Mouse (Mus musculus): Measurements from ENCODE around the gene Pdia4. TPM values are rescaled to one million over a fixed set of nuclear protein-coding genes. Genes with fewer than 3 reads are reported as not detected.
"Not testable (repeated sequence)": the region's sequence is repeated elsewhere in the genome, so short reads cannot be mapped to it uniquely, and the experiment has no call there.

The Pdia4 gene
- 257 and 265 TPM in 2 replicates for polyA plus RNA-seq (2015; fragmentation: Nextera tagmentation; extraction: Ambion mirVana)

GRCm38 (mm10) chr6:47813257-47813878 is at the start of gene Pdia4:
Pdia4 (minus strand) TSS chr6:47813430.
- peak within 1 kb of the TSS; percentile 51 for H3K9ac ChIP-seq
- ATAC-seq (ENCODE audit: insufficient number of reproducible peaks, low FRiP score, low TSS enrichment, low read depth), result peak; percentile 99
- peak within 1 kb of the TSS; percentile 65 for H3K4me2 ChIP-seq (replicated peaks)
- peaks cover 23% of the 10 kb centered on the region for H3K4me1 ChIP-seq
- peak within 1 kb of the TSS; percentile 97 for H3K27ac ChIP-seq (replicated peaks)
- H3K27me3 ChIP-seq, result no peaks in the 10 kb centered on the region
- H3K9me3 ChIP-seq (replicated peaks), result no peaks in the 10 kb centered on the region
- H3K36me3 ChIP-seq, result no peaks in the 10 kb centered on the region
- peak within 1 kb of the TSS; percentile 80 for H3K4me3 ChIP-seq (replicated peaks)
- under 1% methylated on average over 44 of the region's 44 CpGs for WGBS

DNA sequence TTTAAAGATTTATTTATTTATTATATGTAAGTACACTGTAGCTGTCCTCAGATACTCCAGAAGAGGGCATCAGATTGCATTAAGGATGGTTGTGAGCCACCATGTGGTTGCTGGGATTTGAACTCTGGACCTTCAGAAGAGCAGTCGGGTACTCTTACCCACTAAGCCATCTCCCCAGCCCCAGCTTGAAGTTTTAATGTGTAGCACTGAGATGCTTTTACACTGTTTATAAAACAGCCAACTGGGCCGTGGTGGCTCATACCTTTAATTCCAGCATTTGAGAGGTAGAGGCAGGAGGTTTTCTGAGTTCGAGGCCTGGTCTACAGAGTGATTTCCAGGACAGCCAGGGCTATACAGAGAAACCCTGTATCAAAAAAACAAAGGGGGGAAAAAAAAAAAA is 44.5 kb upstream of the Pdia4 start:
- WGBS, result 87% methylated on average over 3 of the region's 3 CpGs

DNA sequence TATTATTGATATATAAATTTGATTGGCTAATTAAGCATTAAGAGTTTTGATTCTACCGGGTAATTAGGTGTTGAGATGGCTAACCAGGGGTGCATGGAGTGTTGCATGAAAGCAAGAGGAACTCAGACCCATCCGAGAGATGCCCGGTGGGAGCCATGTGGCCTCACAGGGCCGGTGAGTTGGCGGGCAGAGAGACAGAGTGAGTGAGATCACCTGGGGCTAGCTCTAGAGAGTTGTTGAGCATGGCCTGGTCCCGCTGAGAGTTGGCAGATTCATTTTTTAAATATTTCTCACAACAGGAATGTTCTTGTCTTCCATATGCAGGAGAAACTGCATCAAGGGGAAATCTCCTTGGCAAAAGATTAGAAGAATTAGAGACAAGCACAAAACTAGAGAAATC is 44.0 kb upstream of the Pdia4 start:
- no peak overlapping the region for H3K4me3 ChIP-seq (replicated peaks)
- H3K9ac ChIP-seq, result no peak overlapping the region
- no peak overlapping the region for H3K27ac ChIP-seq (replicated peaks)
- no peaks in the 10 kb centered on the region for H3K27me3 ChIP-seq
- H3K36me3 ChIP-seq, result peaks cover 31% of the 10 kb centered on the region
- WGBS, result 91% methylated on average over 6 of the region's 6 CpGs
- H3K4me1 ChIP-seq, result no peaks in the 10 kb centered on the region
- no peaks in the 10 kb centered on the region for H3K9me3 ChIP-seq (replicated peaks)
- ATAC-seq (ENCODE audit: insufficient number of reproducible peaks, low FRiP score, low TSS enrichment, low read depth), result no peak
- no peak overlapping the region for H3K4me2 ChIP-seq (replicated peaks)

More for the DNA sequence above, 44.5 kb upstream of the Pdia4 start:
- not testable (repeated sequence) for H3K4me3 ChIP-seq (replicated peaks); H3K9me3 ChIP-seq (replicated peaks); H3K9ac ChIP-seq; H3K27me3 ChIP-seq; ATAC-seq (ENCODE audit: insufficient number of reproducible peaks, low FRiP score, low TSS enrichment, low read depth); H3K4me1 ChIP-seq; H3K4me2 ChIP-seq (replicated peaks); H3K27ac ChIP-seq (replicated peaks)
- peaks cover 32% of the 10 kb centered on the region for H3K36me3 ChIP-seq

DNA sequence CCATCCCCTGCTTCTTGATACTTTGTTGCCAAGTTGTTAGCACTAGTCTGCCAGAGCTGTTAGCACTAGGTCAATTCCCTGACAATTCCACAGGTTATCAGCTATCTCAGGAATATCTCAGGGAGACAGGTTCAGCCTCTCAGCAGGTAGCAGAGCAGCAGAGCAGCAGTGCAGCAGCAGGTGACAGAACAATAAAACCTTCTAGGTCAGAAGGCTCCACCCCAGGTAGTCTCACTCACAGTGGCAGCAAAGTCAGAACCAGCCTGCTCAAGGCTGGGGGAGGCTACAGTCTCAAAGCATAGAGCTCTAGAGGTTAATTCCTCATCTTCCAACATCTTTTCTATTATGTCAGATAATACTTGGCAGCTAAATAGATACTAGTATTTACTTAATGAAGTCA is 32.5 kb upstream of the Pdia4 start:
- no peaks in the 10 kb centered on the region for H3K27me3 ChIP-seq
- H3K4me1 ChIP-seq, result no peaks in the 10 kb centered on the region
- H3K9me3 ChIP-seq (replicated peaks), result no peaks in the 10 kb centered on the region
- no peak overlapping the region for H3K27ac ChIP-seq (replicated peaks)
- no peak overlapping the region for H3K4me2 ChIP-seq (replicated peaks)
- no peak for ATAC-seq (ENCODE audit: insufficient number of reproducible peaks, low FRiP score, low TSS enrichment, low read depth)
- no peak overlapping the region for H3K4me3 ChIP-seq (replicated peaks)
- no peak overlapping the region for H3K9ac ChIP-seq
- H3K36me3 ChIP-seq, result no peaks in the 10 kb centered on the region

DNA sequence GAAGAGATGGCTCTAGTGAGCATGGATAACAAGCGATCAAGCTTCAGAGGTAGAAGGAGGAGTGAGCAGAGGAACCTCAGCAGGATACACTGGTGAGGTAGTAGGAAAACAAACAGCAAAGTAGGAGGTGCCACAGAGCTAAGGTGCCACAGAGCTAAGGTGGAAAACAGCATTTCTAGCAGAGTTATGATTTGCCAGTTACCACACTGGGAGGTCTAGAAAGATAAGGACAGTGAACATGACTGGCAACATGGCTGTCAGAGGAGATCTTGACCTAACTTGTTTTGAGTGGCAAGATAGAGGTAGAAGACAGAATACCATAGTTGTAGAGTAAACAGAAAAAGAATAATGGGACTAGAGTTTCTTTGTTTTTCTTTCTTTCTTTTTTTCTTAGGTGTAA is 29.1 kb upstream of the Pdia4 start:
- 97% methylated on average over 1 of the region's 1 CpGs for WGBS
- no peak overlapping the region for H3K27ac ChIP-seq (replicated peaks)
- no peaks in the 10 kb centered on the region for H3K27me3 ChIP-seq
- H3K4me3 ChIP-seq (replicated peaks), result no peak overlapping the region
- H3K9me3 ChIP-seq (replicated peaks), result no peaks in the 10 kb centered on the region
- no peak for ATAC-seq (ENCODE audit: insufficient number of reproducible peaks, low FRiP score, low TSS enrichment, low read depth)
- H3K4me1 ChIP-seq, result no peaks in the 10 kb centered on the region
- no peak overlapping the region for H3K4me2 ChIP-seq (replicated peaks)
- H3K9ac ChIP-seq, result no peak overlapping the region
- no peaks in the 10 kb centered on the region for H3K36me3 ChIP-seq

DNA sequence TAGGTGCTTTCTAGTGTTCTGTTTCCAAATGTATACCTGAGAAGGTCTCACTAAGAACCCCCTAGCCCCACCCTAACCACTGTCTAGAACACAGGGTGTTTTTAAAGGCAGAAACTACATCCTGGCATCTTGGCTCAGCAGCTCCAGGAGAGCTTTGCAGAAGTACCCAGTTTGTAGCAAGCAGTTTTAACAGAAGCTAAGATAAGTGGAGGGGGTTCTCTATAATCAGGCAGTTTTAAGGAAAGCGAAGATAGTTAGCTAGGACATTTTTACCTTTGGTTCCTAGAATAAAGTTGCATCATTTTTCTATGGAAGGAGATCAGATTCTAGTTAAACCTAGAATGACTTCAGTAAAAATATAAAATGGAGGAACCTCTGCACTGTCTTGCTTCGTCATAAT is 28.6 kb upstream of the Pdia4 start:
- Histone ChIP-seq H3K9me3 (replicated peaks) (no peaks in the 10 kb centered on the region), H3K4me2 (replicated peaks) (no peak overlapping the region), H3K27me3 (no peaks in the 10 kb centered on the region), H3K27ac (replicated peaks) (no peak overlapping the region), H3K36me3 (no peaks in the 10 kb centered on the region), H3K4me1 (no peaks in the 10 kb centered on the region), H3K4me3 (replicated peaks) (no peak overlapping the region), H3K9ac (no peak overlapping the region)
- no peak for ATAC-seq (ENCODE audit: insufficient number of reproducible peaks, low FRiP score, low TSS enrichment, low read depth)
- WGBS, result 96% methylated on average over 2 of the region's 2 CpGs

GRCm38 (mm10) chr6:47841077-47841476 is 27.8 kb upstream of the Pdia4 start:
- 93% methylated on average over 1 of the region's 1 CpGs for WGBS
- ATAC-seq (ENCODE audit: insufficient number of reproducible peaks, low FRiP score, low TSS enrichment, low read depth), result no peak
- Histone ChIP-seq H3K4me1 (no peaks in the 10 kb centered on the region), H3K27me3 (no peaks in the 10 kb centered on the region), H3K9me3 (replicated peaks) (no peaks in the 10 kb centered on the region), H3K9ac (no peak overlapping the region), H3K4me3 (replicated peaks) (no peak overlapping the region), H3K27ac (replicated peaks) (no peak overlapping the region), H3K36me3 (no peaks in the 10 kb centered on the region), H3K4me2 (replicated peaks) (no peak overlapping the region)

GRCm38 (mm10) chr6:47837630-47838029 is 24.4 kb upstream of the Pdia4 start:
- no peaks in the 10 kb centered on the region for H3K27me3 ChIP-seq
- WGBS, result 85% methylated on average over 2 of the region's 2 CpGs
- H3K36me3 ChIP-seq, result no peaks in the 10 kb centered on the region
- no peak overlapping the region for H3K4me2 ChIP-seq (replicated peaks)
- no peaks in the 10 kb centered on the region for H3K4me1 ChIP-seq
- H3K27ac ChIP-seq (replicated peaks), result no peak overlapping the region
- H3K9ac ChIP-seq, result no peak overlapping the region
- ATAC-seq (ENCODE audit: insufficient number of reproducible peaks, low FRiP score, low TSS enrichment, low read depth), result no peak
- no peak overlapping the region for H3K4me3 ChIP-seq (replicated peaks)
- H3K9me3 ChIP-seq (replicated peaks), result no peaks in the 10 kb centered on the region

DNA sequence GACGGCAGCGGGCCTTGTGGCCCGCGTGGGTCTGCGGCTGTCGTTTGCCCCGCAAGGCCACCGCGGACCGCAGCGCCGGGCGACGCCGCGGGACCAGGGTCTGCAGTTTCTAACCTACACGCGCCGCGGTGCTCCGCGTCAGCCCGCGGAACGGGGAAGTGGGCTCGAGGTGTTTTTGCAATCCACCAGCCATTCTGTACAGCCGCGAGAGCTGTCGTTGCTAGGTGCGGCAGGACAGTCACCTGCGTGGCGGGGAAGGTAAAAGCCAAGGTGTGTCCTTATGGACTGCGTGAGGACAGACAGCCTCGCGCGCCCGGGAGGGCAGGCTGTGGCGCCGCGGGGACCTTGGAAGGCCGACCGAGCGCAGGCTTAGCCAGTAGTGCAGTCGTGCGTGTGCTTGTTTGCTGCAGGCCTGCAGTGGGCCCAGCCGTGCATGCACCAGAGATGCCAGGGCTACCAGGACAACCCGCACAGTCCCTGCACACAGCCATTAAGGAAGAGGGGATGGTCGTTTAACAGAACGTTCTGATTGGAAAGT is 22.8 kb upstream of the Pdia4 start:
- peak overlapping the region; percentile 91 for H3K27ac ChIP-seq (replicated peaks)
- H3K4me2 ChIP-seq (replicated peaks), result peak overlapping the region; percentile 65
- H3K36me3 ChIP-seq, result no peaks in the 10 kb centered on the region
- no peaks in the 10 kb centered on the region for H3K4me1 ChIP-seq
- H3K27me3 ChIP-seq, result no peaks in the 10 kb centered on the region
- peak overlapping the region; percentile 95 for H3K4me3 ChIP-seq (replicated peaks)
- peak; percentile 75 for ATAC-seq (ENCODE audit: insufficient number of reproducible peaks, low FRiP score, low TSS enrichment, low read depth)
- whole genome bisulfite sequencing, result 0% methylated on average over 49 of the region's 49 CpGs
- H3K9me3 ChIP-seq (replicated peaks), result no peaks in the 10 kb centered on the region
- peak overlapping the region; percentile 91 for H3K9ac ChIP-seq

- H3K27ac ChIP-seq (replicated peaks), result peak within 1 kb of the TSS; percentile 91
- H3K4me3 ChIP-seq (replicated peaks), result peak within 1 kb of the TSS; percentile 95
- H3K4me2 ChIP-seq (replicated peaks), result peak within 1 kb of the TSS; percentile 65
- no peaks in the 10 kb centered on the region for H3K27me3 ChIP-seq
- no peaks in the 10 kb centered on the region for H3K9me3 ChIP-seq (replicated peaks)
- peak within 1 kb of the TSS; percentile 91 for H3K9ac ChIP-seq
- no peaks in the 10 kb centered on the region for H3K36me3 ChIP-seq
- peaks cover 4% of the 10 kb centered on the region for H3K4me1 ChIP-seq
- WGBS, result under 1% methylated on average over 52 of the region's 52 CpGs
- peak; percentile 95 for ATAC-seq (ENCODE audit: insufficient number of reproducible peaks, low FRiP score, low TSS enrichment, low read depth)
These were observed 22.3 kb upstream of the Pdia4 start, which contains the start of gene Zfp398 for GRCm38 (mm10) chr6:47835482-47835983. Zfp398 (plus strand) TSS chr6:47835661.

DNA sequence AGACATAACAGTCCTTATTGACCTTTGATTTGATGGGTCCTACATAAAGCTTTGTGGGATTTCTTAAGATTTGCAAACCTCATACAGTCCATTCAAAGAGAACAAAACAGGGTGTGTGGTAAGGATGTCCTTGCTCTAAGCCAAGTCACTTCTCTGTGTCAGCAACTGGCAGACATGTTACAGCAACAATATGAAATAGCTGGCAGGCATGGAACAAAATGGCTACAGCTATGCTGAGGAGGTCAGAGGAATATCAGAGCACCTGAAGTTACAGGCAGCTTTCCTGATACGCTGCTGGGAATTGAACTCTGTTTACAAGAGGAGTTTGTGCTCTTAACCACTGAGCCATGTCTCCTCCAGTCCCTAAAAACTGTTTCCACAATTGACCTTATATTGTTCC is 19.0 kb upstream of the Pdia4 start:
- Histone ChIP-seq H3K4me3 (replicated peaks) (no peak overlapping the region), H3K9ac (no peak overlapping the region), H3K9me3 (replicated peaks) (no peaks in the 10 kb centered on the region), H3K36me3 (no peaks in the 10 kb centered on the region), H3K27ac (replicated peaks) (no peak overlapping the region), H3K4me1 (peaks cover 6% of the 10 kb centered on the region), H3K4me2 (replicated peaks) (no peak overlapping the region), H3K27me3 (no peaks in the 10 kb centered on the region)
- no peak for ATAC-seq (ENCODE audit: insufficient number of reproducible peaks, low FRiP score, low TSS enrichment, low read depth)
- 91% methylated on average over 1 of the region's 1 CpGs for whole genome bisulfite sequencing
